Mouse (Mus musculus) cerebellum, adult 11 months (tissue): ENCODE measurements around the gene S100a4.
A peak's percentile ranks its signal among the peaks of the same experiment; 100 is the strongest.

ENCODE experiments used
- DNase-seq: peaks from one replicate; pipeline ENCODE4 v3.0.0; 2022

The S100a4 gene

GRCm38 (mm10) chr3:90603623-90604022 is at the start of gene S100a4:
Gene S100a4, plus strand, starts transcription at chr3:90603771.
- DNase-seq = no peak

- no peak for DNase-seq
Observed at GRCm38 (mm10) chr3:90555954-90556353, 47.6 kb upstream of the S100a4 start.

- no peak for DNase-seq
Observed at GRCm38 (mm10) chr3:90560008-90560628, 43.5 kb upstream of the S100a4 start, which contains the start of gene S100a3. Gene S100a3, plus strand, starts transcription at chr3:90560578.

- no peak for DNase-seq
Observed at GRCm38 (mm10) chr3:90574691-90575090, 28.9 kb upstream of the S100a4 start.

- DNase-seq = no peak
Observed at GRCm38 (mm10) chr3:90575320-90575719, 28.3 kb upstream of the S100a4 start.

GRCm38 (mm10) chr3:90576351-90577001 is 27.1 kb upstream of the S100a4 start:
- no peak for DNase-seq

GRCm38 (mm10) chr3:90579433-90579832 is 24.1 kb upstream of the S100a4 start:
- DNase-seq = no peak

- DNase-seq = no peak
Observed at GRCm38 (mm10) chr3:90581141-90581540, 22.4 kb upstream of the S100a4 start.

- DNase-seq = no peak
Observed at GRCm38 (mm10) chr3:90582156-90582555, 21.4 kb upstream of the S100a4 start.

- DNase-seq = no peak
Observed at GRCm38 (mm10) chr3:90582556-90582955, 21.0 kb upstream of the S100a4 start.

GRCm38 (mm10) chr3:90583893-90584292 is 19.7 kb upstream of the S100a4 start:
- DNase-seq = no peak

- peak; percentile 7 for DNase-seq
Observed at GRCm38 (mm10) chr3:90585595-90585994, 18.0 kb upstream of the S100a4 start.

GRCm38 (mm10) chr3:90586016-90586643 is 17.4 kb upstream of the S100a4 start:
- DNase-seq = no peak

GRCm38 (mm10) chr3:90586906-90587305 is 16.7 kb upstream of the S100a4 start:
- no peak for DNase-seq

- no peak for DNase-seq
Observed at GRCm38 (mm10) chr3:90587361-90588101, 16.0 kb upstream of the S100a4 start.

- DNase-seq = no peak
Observed at GRCm38 (mm10) chr3:90589390-90589789, 14.2 kb upstream of the S100a4 start.

- DNase-seq = no peak
Observed at GRCm38 (mm10) chr3:90589947-90590346, 13.6 kb upstream of the S100a4 start, which contains the start of gene S100a2. Gene S100a2, plus strand, starts transcription at chr3:90590247.

- no peak for DNase-seq
Observed at GRCm38 (mm10) chr3:90594466-90594865, 9.1 kb upstream of the S100a4 start.

GRCm38 (mm10) chr3:90595556-90595955 is 8.0 kb upstream of the S100a4 start:
- no peak for DNase-seq

- DNase-seq = no peak
Observed at GRCm38 (mm10) chr3:90596810-90597209, 6.8 kb upstream of the S100a4 start.

- no peak for DNase-seq
Observed at GRCm38 (mm10) chr3:90597736-90598135, 5.8 kb upstream of the S100a4 start.

- DNase-seq = no peak
Observed at GRCm38 (mm10) chr3:90598212-90598611, 5.4 kb upstream of the S100a4 start.

- no peak for DNase-seq
Observed at GRCm38 (mm10) chr3:90599401-90599800, 4.2 kb upstream of the S100a4 start.
